Mouse (Mus musculus): ENCODE measurements around the gene Ift122. TPM values are rescaled to one million over a fixed set of nuclear protein-coding genes. Genes with fewer than 3 reads are reported as not detected.

The Ift122 gene
- total and polyA plus RNA-seq, 3 experiments = 7.9 to 14.1 (median 8.6) TPM

DNA sequence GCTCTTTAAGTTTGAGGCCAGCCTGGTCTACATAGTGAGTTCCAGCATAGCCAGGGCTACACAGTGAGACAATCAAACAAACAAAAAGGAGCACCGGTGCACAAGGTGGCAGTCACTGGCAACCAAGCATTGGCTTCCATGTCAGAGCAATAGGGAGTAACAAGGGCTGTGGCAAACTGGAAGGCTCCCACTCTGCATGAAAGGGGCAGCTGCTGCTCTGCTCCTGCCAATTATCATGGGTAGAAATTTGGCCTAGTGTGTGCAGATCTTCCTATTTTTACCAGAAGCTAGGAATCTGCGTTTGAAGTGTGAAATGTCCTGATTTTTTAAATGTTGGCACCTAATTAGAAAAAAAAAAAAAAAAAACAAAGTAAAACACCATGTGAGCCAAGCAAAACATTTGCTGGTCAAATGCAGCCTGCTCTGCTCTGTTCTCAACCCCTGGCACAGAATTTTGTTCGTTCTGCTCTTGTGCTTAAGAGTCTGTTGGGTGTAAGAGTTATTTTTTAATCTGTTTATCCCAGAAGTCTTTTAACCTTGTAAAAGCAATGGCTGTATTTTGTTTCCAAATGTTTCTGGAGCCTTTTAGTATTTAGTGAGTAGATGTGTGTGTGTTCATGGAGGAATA is 2.6 kb downstream of the Ift122 start:
- dilution Hi-C loops (cut with MboI; ENCODE audit: extremely low pct_ligation_motif_present, extremely low pct_unique_long_range_greater_than_20kb, low sequenced_read_pairs) = no loop called here
- no peak for TF ChIP-seq NELFE (IDR thresholded peaks at IDR 0.05; ENCODE audit: low read depth, low read length)
- TF ChIP-seq TBP (conservative IDR thresholded peaks at IDR 0.05; ENCODE audit: low read depth, low read length) = no peak
- no peak for TF ChIP-seq POLR2A (IDR thresholded peaks at IDR 0.05; ENCODE audit: low read depth, low read length)
- TF ChIP-seq RCOR1 (conservative IDR thresholded peaks at IDR 0.05; ENCODE audit: low read depth, low read length) = no peak
- no peak for TF ChIP-seq EP300 (IDR thresholded peaks at IDR 0.05; ENCODE audit: low read length)
- TF ChIP-seq GABPA (IDR thresholded peaks at IDR 0.05; ENCODE audit: insufficient replicate concordance, low read depth, low read length) = no peak
- no peak for TF ChIP-seq TCF12 (IDR thresholded peaks at IDR 0.05; ENCODE audit: low read depth, low read length)
- TF ChIP-seq CHD1 (IDR thresholded peaks at IDR 0.05; ENCODE audit: low read depth, low read length) = no peak
- no peak for TF ChIP-seq HCFC1 (IDR thresholded peaks at IDR 0.05; ENCODE audit: low read depth, low read length)
- TF ChIP-seq NRF1 (IDR thresholded peaks at IDR 0.05; ENCODE audit: low read depth, low read length) = no peak
- TF ChIP-seq KAT2A (IDR thresholded peaks at IDR 0.05; ENCODE audit: insufficient replicate concordance, low read length) = no peak
- TF ChIP-seq POLR2AphosphoS2 (IDR thresholded peaks at IDR 0.05; ENCODE audit: low read depth, low read length) = no peak
- no peak for TF ChIP-seq PAX5 (IDR thresholded peaks at IDR 0.05; ENCODE audit: low read length)
- no peaks in the 10 kb centered on the region for H3K9me3 ChIP-seq (replicated peaks; ENCODE audit: low read length)

DNA sequence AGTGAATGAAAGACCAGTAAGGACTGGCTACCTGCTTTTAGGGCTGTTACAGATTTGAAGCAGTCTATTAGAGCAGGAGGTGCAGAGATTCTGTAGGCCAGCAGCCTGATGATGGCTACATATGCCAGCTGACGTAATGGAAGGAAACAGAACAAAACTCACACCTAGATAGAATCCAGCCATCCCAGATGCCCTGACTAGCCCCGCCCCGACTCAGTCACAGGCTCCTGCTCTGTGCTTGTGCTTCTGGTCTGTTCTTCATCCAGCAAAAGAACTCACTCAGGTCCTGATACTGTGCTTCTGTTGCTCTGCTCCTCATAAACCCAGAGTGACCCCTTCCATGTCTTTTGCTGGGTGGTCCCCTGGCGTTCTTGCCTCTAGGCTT is 3.1 kb downstream of the Ift122 start:
- dilution Hi-C loops (cut with MboI; ENCODE audit: extremely low pct_ligation_motif_present, extremely low pct_unique_long_range_greater_than_20kb, low sequenced_read_pairs) (no loop called here), in situ Hi-C loops (cut with MboI; ENCODE audit: low pct_ligation_motif_present, low pct_unique_long_range_greater_than_20kb, low sequenced_read_pairs) (no loop called here)
- no peak for TF ChIP-seq KAT2A (IDR thresholded peaks at IDR 0.05; ENCODE audit: insufficient replicate concordance, low read length)
- TF ChIP-seq JUN (IDR thresholded peaks at IDR 0.05; ENCODE audit: insufficient read depth, low read depth, low read length) = no peak
- TF ChIP-seq RAD21 (IDR thresholded peaks at IDR 0.05; ENCODE audit: low read depth, low read length) = no peak
- no peak for TF ChIP-seq MXI1 (IDR thresholded peaks at IDR 0.05; ENCODE audit: low read depth, low read length)
- no peak overlapping the region for H3K27ac ChIP-seq (ENCODE audit: insufficient read depth, low read depth)
- H3K9me3 ChIP-seq (replicated peaks; ENCODE audit: low read length) = no peaks in the 10 kb centered on the region
- H3K4me3 ChIP-seq (replicated peaks in 1 of 3; ENCODE audit: low read depth in 2 of 3, low read length in 2 of 3, poor library complexity in 1 of 3) = no peak overlapping the region
- H3K27me3 ChIP-seq (replicated peaks) = no peaks in the 10 kb centered on the region
- no peak overlapping the region for H3K9ac ChIP-seq (ENCODE audit: insufficient read depth, low read depth)
- H3K4me2 ChIP-seq (ENCODE audit: insufficient read depth, low read depth, poor library complexity, severe bottlenecking) = no peak overlapping the region
- H3K79me2 ChIP-seq (replicated peaks; ENCODE audit: control insufficient read depth, extremely low read depth, insufficient read depth, poor library complexity, severe bottlenecking) = peaks cover 6% of the 10 kb centered on the region
- DNase-seq (ENCODE audit: extremely low read depth) = no peak
- peaks cover 0 to 11% of the 10 kb centered on the region in 2 experiments; a peak in 1 of 4 replicates for H3K4me1 ChIP-seq (ENCODE audit: control insufficient read depth in 1 of 2, insufficient read depth in 2 of 2)
- H3K36me3 ChIP-seq (replicated peaks in 1 of 2; ENCODE audit: control insufficient read depth in 1 of 2, insufficient read depth in 1 of 2, low read length in 1 of 2) = peaks cover 0 to 1% of the 10 kb centered on the region in 2 experiments

More for the DNA sequence above, 2.6 kb downstream of the Ift122 start:
- H3K4me3 ChIP-seq (replicated peaks in 1 of 3; ENCODE audit: low read depth in 2 of 3, low read length in 2 of 3, poor library complexity in 1 of 3) = no peak overlapping the region
- H3K27me3 ChIP-seq (replicated peaks) = no peaks in the 10 kb centered on the region
- H3K27ac ChIP-seq (ENCODE audit: insufficient read depth, low read depth) = no peak overlapping the region
- peaks cover 0 to 1% of the 10 kb centered on the region in 2 experiments for H3K36me3 ChIP-seq (replicated peaks in 1 of 2; ENCODE audit: control insufficient read depth in 1 of 2, insufficient read depth in 1 of 2, low read length in 1 of 2)
- H3K79me2 ChIP-seq (replicated peaks; ENCODE audit: control insufficient read depth, extremely low read depth, insufficient read depth, poor library complexity, severe bottlenecking) = peaks cover 6% of the 10 kb centered on the region
- no peak overlapping the region for H3K9ac ChIP-seq (ENCODE audit: insufficient read depth, low read depth)
- H3K4me1 ChIP-seq (ENCODE audit: control insufficient read depth in 1 of 2, insufficient read depth in 2 of 2) = peaks cover 0 to 16% of the 10 kb centered on the region in 2 experiments; a peak in 1 of 4 replicates
- in situ Hi-C loops (cut with MboI; ENCODE audit: low pct_ligation_motif_present, low pct_unique_long_range_greater_than_20kb, low sequenced_read_pairs) = no loop called here
- DNase-seq (ENCODE audit: extremely low read depth) = no peak
- H3K4me2 ChIP-seq (ENCODE audit: insufficient read depth, low read depth, poor library complexity, severe bottlenecking) = no peak overlapping the region
